Mouse (Mus musculus): Measurements from ENCODE around the gene Gm2163.
"Not testable (repeated sequence)": the region's sequence is repeated elsewhere in the genome, so short reads cannot be mapped to it uniquely, and the experiment has no call there.

Gene Gm2163

GRCm38 (mm10) chr4:42466452-42466851, at the start of gene Gm2163:
Gene Gm2163, plus strand, starts transcription at chr4:42466752.
- DNase-seq (ENCODE audit: low read depth in 1 of 2, low spot score in 2 of 2), result not testable (repeated sequence)

GRCm38 (mm10) chr4:42439078-42439477, 27.5 kb upstream of the Gm2163 start, which contains the start of gene Gm21586:
Gene Gm21586, plus strand, starts transcription at chr4:42439378.
- not testable (repeated sequence) for DNase-seq (ENCODE audit: low read depth in 1 of 2, low spot score in 2 of 2)

GRCm38 (mm10) chr4:42528075-42528474, 61.5 kb downstream of the Gm2163 start, which contains the start of gene Fam205a2:
Gene Fam205a2, minus strand, starts transcription at chr4:42528175.
- DNase-seq (ENCODE audit: low read depth in 1 of 2, low spot score in 2 of 2), result not testable (repeated sequence)

- not testable (repeated sequence) for DNase-seq (ENCODE audit: low read depth in 1 of 2, low spot score in 2 of 2)
Observed at GRCm38 (mm10) chr4:42611895-42612294, 145.3 kb downstream of the Gm2163 start, which contains the start of gene Gm10591. Gene Gm10591, plus strand, starts transcription at chr4:42612195.

- not testable (repeated sequence) for DNase-seq (ENCODE audit: low read depth in 1 of 2, low spot score in 2 of 2)
Observed at GRCm38 (mm10) chr4:42629419-42629818, 162.9 kb downstream of the Gm2163 start, which contains the start of gene Gm2564. Gene Gm2564, plus strand, starts transcription at chr4:42629719.
